Comparison of ENCODE assay signal across 23 mouse cellular contexts in genomic region chr5:25653377-25653776, GRCm38 (mm10). TPM values are rescaled to one million over a fixed set of nuclear protein-coding genes. Genes with fewer than 3 reads are reported as not detected.
A peak's percentile ranks its signal among the peaks of the same experiment; 100 is the strongest.
DNase-seq lines count a peak whose midpoint lies in the region; ATAC-seq lines count a peak whose summit lies in the region.
"Had no signal": no experiment of that assay in that cellular context is flagged by ENCODE, and none has a peak within 500 bp of the region (broad histone marks: within the 10 kb centered on the region; RNA-seq: fewer than 3 reads in every experiment).

No protein-coding gene starts in this region.

- H3K9me3 ChIP-seq in midbrain, embryonic 11.5 days (ENCODE audit: control insufficient read depth, low read length) = no peaks in the 10 kb centered on the region
- H3K9me3 ChIP-seq in midbrain, embryonic 13.5 days = no peaks in the 10 kb centered on the region
- H3K9me3 ChIP-seq: embryonic facial prominence, embryonic 13.5 days; embryonic facial prominence, embryonic 15.5 days; forebrain, embryonic 10.5 days; forebrain, embryonic 12.5 days had no signal

- no peak for ATAC-seq in midbrain, embryonic 11.5 days (ENCODE audit: low FRiP score)
- no peak for ATAC-seq in midbrain, embryonic 13.5 days
- ATAC-seq: activated CD4-positive, CD25-positive, alpha-beta regulatory T cell, adult 4 months; CD4-positive, CD25-positive, alpha-beta regulatory T cell, adult 4 months had no signal

- H3K4me1 ChIP-seq in midbrain, embryonic 11.5 days (ENCODE audit: control insufficient read depth, insufficient read depth, low read length) = peaks cover 6% of the 10 kb centered on the region
- peaks cover 13% of the 10 kb centered on the region for H3K4me1 ChIP-seq in midbrain, embryonic 13.5 days (replicated peaks)

- peak; percentile 8 to 36 for DNase-seq in heart, adult 18-20 months
- DNase-seq in heart, postnatal 25 days (ENCODE audit: low spot score) = no peak
- DNase-seq in midbrain, embryonic 11.5 days (ENCODE audit: low spot score, missing footprints) = peak; percentile 65
- no peak for DNase-seq in adrenal gland, adult 18-20 months (ENCODE audit: low spot score in 2 of 2)
- DNase-seq: adrenal gland, adult 2 months; adrenal gland, postnatal 10 days; adrenal gland, postnatal 25 days; B cell, adult 2 months; cerebellum, adult 11 months; cerebellum, adult 18-20 months; cerebellum, adult 8-10 months; cerebellum, adult 9-11 months; cerebellum, postnatal 14 days; cerebellum, postnatal 36 days had no signal

- intact Hi-C loops in heart, postnatal 25 days (cut with DNase I) = no loop called here

- no peak overlapping the region for H3K27ac ChIP-seq in midbrain, embryonic 11.5 days (ENCODE audit: low read depth, low read length)
- no peak overlapping the region for H3K27ac ChIP-seq in midbrain, embryonic 13.5 days
- H3K27ac ChIP-seq: embryonic facial prominence, embryonic 13.5 days; embryonic facial prominence, embryonic 15.5 days; forebrain, embryonic 10.5 days had no signal

- no peak overlapping the region for H3K4me3 ChIP-seq in midbrain, embryonic 11.5 days (ENCODE audit: low read depth, low read length)
- no peak overlapping the region for H3K4me3 ChIP-seq in midbrain, embryonic 13.5 days (replicated peaks)
- H3K4me3 ChIP-seq: embryonic facial prominence, embryonic 13.5 days; embryonic facial prominence, embryonic 15.5 days; erythroblast, embryonic 14.5 days; forebrain, embryonic 12.5 days had no signal

- no peaks in the 10 kb centered on the region for H3K36me3 ChIP-seq in midbrain, embryonic 11.5 days (ENCODE audit: control insufficient read depth, insufficient read depth, low read length)
- no peaks in the 10 kb centered on the region for H3K36me3 ChIP-seq in midbrain, embryonic 13.5 days
- H3K36me3 ChIP-seq: embryonic facial prominence, embryonic 13.5 days; embryonic facial prominence, embryonic 15.5 days; forebrain, embryonic 12.5 days had no signal

- H3K27me3 ChIP-seq in midbrain, embryonic 11.5 days (ENCODE audit: control insufficient read depth, insufficient read depth, low read length) = no peaks in the 10 kb centered on the region
- no peaks in the 10 kb centered on the region for H3K27me3 ChIP-seq in midbrain, embryonic 13.5 days
- H3K27me3 ChIP-seq: CH12.LX; embryonic facial prominence, embryonic 13.5 days; embryonic facial prominence, embryonic 15.5 days had no signal

- no peak overlapping the region for H3K9ac ChIP-seq in midbrain, embryonic 11.5 days (ENCODE audit: low read length)
- no peak overlapping the region for H3K9ac ChIP-seq in midbrain, embryonic 13.5 days (replicated peaks)
- H3K9ac ChIP-seq: embryonic facial prominence, embryonic 13.5 days; embryonic facial prominence, embryonic 15.5 days; forebrain, embryonic 12.5 days had no signal

- WGBS in midbrain, embryonic 11.5 days = 24% methylated on average over 3 of the region's 3 CpGs
- WGBS in midbrain, embryonic 13.5 days = 20% methylated on average over 3 of the region's 3 CpGs

- no peak overlapping the region for H3K4me2 ChIP-seq in midbrain, embryonic 11.5 days
- H3K4me2 ChIP-seq in midbrain, embryonic 13.5 days (replicated peaks) = no peak overlapping the region
- H3K4me2 ChIP-seq: forebrain, embryonic 12.5 days had no signal

RNA-seq across cellular contexts. Expression of gene Xrcc2, which starts 52.2 kb away (rescaled TPM):
- total RNA-seq in heart, adult 18-20 months (2021) = 1 to 10 TPM; 5.6 to 6.2 TPM
- 1 to 10 TPM; 4.9 to 5.5 TPM for total RNA-seq in heart, postnatal 25 days (2021)
- 9.7 and 10.2 TPM in 2 replicates for polyA plus RNA-seq in midbrain, embryonic 11.5 days (2014; fragmentation: Nextera tagmentation; extraction: Ambion mirVana)
- polyA plus RNA-seq in midbrain, embryonic 13.5 days (2015; fragmentation: Nextera tagmentation; extraction: Ambion mirVana) = 5.1 and 6.3 TPM in 2 replicates
- 1 to 10 TPM; 2.7 to 4.7 TPM for total RNA-seq in adrenal gland, adult 18-20 months (2021)

Comparison
In these comparisons a context has a peak if more than half of its experiments do, and no peak if none do; other contexts are left out.
1. DNase-seq: peak in heart, adult 18-20 months (2 of 2) and midbrain, embryonic 11.5 days (single experiment); none in heart, postnatal 25 days (single experiment) and adrenal gland, adult 18-20 months (0 of 2).